Mouse (Mus musculus): Measurements from ENCODE around the gene Slc23a2. TPM values are rescaled to one million over a fixed set of nuclear protein-coding genes. Genes with fewer than 3 reads are reported as not detected.

Gene Slc23a2
- polyA plus RNA-seq, 1 experiment from 2014 or later, result 7.9 TPM

DNA sequence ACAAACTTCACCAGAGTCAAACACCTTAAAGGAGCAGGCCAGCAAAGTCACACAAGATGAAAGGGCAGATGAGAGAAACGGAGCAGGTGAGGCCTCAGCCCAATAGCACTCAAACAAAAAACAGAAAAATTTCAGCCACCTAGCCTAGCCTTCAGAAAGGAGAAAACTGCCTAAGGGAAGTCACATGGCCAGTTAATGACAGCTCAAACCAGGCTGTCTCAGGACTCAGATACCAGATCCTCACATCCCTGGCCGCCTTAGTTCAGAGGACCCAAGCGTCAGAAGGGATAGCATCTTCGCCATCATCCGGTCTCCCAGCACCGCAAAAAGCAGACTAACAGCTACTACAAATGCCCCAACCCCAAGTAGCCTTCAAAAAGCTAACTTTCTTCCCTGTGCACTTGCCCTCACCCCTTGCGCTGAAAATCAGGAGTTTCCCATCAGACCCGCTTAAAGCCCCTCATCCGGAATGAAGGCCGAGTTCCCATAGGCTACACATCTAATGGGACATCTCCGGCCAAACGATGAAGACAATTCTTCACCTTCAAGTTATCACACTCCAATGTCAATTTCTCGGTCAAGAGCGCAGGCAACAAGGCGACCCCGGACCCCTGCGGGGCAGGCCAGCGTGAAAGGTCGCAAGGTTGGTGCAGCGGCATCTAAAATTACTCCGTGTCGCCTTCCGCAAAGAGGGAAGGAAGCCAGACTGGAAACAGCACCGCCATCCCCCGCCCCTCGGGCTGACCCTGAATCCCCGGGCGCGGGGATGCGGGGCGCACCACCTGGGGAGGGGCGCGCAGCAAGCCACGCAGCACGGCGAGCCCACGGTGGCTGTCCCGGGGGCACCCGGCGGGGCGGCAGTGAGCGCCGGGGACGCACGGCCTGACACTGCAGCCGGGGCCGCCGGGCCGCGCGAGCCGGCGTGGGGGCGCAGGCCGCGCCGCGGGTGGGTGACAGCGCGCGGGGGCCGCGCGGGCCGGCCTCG is 673 bp downstream of the Slc23a2 start:
- no peaks in the 10 kb centered on the region for H3K9me3 ChIP-seq (ENCODE audit: control insufficient read depth, low read length)
- DNase-seq (ENCODE audit: low spot score), result peak; percentile 43
- 3% methylated on average over 48 of the region's 66 CpGs for WGBS
- peak overlapping the region; percentile 97 for H3K4me3 ChIP-seq (ENCODE audit: low read depth, low read length)
- H3K27ac ChIP-seq (ENCODE audit: low read depth, low read length), result no peak overlapping the region; the same call in 1 of the 2 replicates
- H3K4me1 ChIP-seq (replicated peaks; ENCODE audit: control insufficient read depth, insufficient read depth, low read length), result peaks cover 12% of the 10 kb centered on the region
- ATAC-seq (replicated peaks; ENCODE audit: low FRiP score), result peak; percentile 11
- H3K27me3 ChIP-seq (replicated peaks; ENCODE audit: control insufficient read depth, insufficient read depth, low read length), result no peaks in the 10 kb centered on the region
- peaks cover 4% of the 10 kb centered on the region for H3K36me3 ChIP-seq (ENCODE audit: control insufficient read depth, insufficient read depth, low read length)
- H3K9ac ChIP-seq (ENCODE audit: low read depth, low read length), result peak overlapping the region; percentile 86
- H3K4me2 ChIP-seq, result peak overlapping the region; percentile 99

DNA sequence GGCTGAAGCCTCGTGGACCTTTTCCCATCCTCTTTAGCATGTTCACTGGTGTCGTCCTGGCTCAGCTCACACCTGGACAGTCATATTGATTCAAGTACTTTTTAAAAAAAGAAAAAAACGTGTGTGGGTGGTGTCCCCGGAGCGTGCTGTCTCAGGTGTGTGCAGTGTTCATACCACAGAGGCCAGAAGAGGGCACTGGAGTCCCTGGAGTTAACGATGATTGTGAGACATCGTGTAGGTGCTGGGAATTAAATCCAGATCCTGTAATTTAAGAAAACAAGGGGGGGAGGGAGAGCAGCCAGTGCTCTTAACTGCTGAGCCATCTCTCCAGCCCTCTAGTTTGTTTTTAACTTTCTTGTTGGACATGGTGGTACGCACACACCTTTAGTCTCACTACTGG is 2.3 kb downstream of the Slc23a2 start:
- Histone ChIP-seq H3K36me3 (ENCODE audit: control insufficient read depth, insufficient read depth, low read length) (peaks cover 4% of the 10 kb centered on the region), H3K4me3 (ENCODE audit: low read depth, low read length) (no peak overlapping the region), H3K9me3 (ENCODE audit: control insufficient read depth, low read length) (no peaks in the 10 kb centered on the region), H3K27me3 (replicated peaks; ENCODE audit: control insufficient read depth, insufficient read depth, low read length) (no peaks in the 10 kb centered on the region), H3K9ac (ENCODE audit: low read depth, low read length) (no peak overlapping the region), H3K4me2 (no peak overlapping the region), H3K4me1 (replicated peaks; ENCODE audit: control insufficient read depth, insufficient read depth, low read length) (peaks cover 12% of the 10 kb centered on the region), H3K27ac (ENCODE audit: low read depth, low read length) (no peak overlapping the region)
- DNase-seq (ENCODE audit: low spot score), result no peak
- WGBS, result 86% methylated on average over 8 of the region's 8 CpGs
- ATAC-seq (replicated peaks; ENCODE audit: low FRiP score), result no peak

GRCm38 (mm10) chr2:132140536-132140935 is 4.4 kb downstream of the Slc23a2 start:
- Histone ChIP-seq H3K4me2 (no peak overlapping the region), H3K4me1 (replicated peaks; ENCODE audit: control insufficient read depth, insufficient read depth, low read length) (peaks cover 3% of the 10 kb centered on the region; the same call in 1 of the 2 replicates), H3K4me3 (ENCODE audit: low read depth, low read length) (no peak overlapping the region), H3K27me3 (replicated peaks; ENCODE audit: control insufficient read depth, insufficient read depth, low read length) (no peaks in the 10 kb centered on the region), H3K9me3 (ENCODE audit: control insufficient read depth, low read length) (no peaks in the 10 kb centered on the region), H3K36me3 (ENCODE audit: control insufficient read depth, insufficient read depth, low read length) (peaks cover 4% of the 10 kb centered on the region), H3K27ac (ENCODE audit: low read depth, low read length) (no peak overlapping the region), H3K9ac (ENCODE audit: low read depth, low read length) (no peak overlapping the region)
- no peak for ATAC-seq (replicated peaks; ENCODE audit: low FRiP score)
- WGBS, result 79% methylated on average over 10 of the region's 10 CpGs
- DNase-seq (ENCODE audit: low spot score), result no peak

DNA sequence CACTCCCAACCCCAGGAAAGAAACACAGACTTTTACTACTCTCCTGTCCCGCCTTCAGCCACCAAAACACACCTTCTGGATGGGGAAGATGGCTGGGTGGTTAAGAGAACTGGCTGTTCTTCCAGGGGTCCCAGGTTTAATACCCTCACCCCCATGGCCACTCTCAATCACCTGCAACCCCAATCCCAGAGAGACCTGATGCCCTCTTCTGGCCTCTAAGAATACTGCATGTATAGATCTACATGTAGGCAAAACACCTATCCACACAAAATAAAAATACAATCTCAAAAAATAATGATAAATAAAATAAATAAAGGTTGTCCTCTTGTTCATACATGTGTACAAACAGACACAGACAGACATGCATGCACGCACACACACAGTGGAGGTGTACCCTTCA is 5.8 kb downstream of the Slc23a2 start:
- Histone ChIP-seq H3K4me1 (replicated peaks; ENCODE audit: control insufficient read depth, insufficient read depth, low read length) (no peaks in the 10 kb centered on the region), H3K9ac (ENCODE audit: low read depth, low read length) (no peak overlapping the region), H3K4me3 (ENCODE audit: low read depth, low read length) (no peak overlapping the region), H3K27ac (ENCODE audit: low read depth, low read length) (no peak overlapping the region), H3K27me3 (replicated peaks; ENCODE audit: control insufficient read depth, insufficient read depth, low read length) (no peaks in the 10 kb centered on the region), H3K9me3 (ENCODE audit: control insufficient read depth, low read length) (no peaks in the 10 kb centered on the region), H3K36me3 (ENCODE audit: control insufficient read depth, insufficient read depth, low read length) (peaks cover 4% of the 10 kb centered on the region), H3K4me2 (no peak overlapping the region)
- WGBS, result 86% methylated on average over 2 of the region's 2 CpGs
- ATAC-seq (replicated peaks; ENCODE audit: low FRiP score) (no peak), DNase-seq (ENCODE audit: low spot score) (no peak)

DNA sequence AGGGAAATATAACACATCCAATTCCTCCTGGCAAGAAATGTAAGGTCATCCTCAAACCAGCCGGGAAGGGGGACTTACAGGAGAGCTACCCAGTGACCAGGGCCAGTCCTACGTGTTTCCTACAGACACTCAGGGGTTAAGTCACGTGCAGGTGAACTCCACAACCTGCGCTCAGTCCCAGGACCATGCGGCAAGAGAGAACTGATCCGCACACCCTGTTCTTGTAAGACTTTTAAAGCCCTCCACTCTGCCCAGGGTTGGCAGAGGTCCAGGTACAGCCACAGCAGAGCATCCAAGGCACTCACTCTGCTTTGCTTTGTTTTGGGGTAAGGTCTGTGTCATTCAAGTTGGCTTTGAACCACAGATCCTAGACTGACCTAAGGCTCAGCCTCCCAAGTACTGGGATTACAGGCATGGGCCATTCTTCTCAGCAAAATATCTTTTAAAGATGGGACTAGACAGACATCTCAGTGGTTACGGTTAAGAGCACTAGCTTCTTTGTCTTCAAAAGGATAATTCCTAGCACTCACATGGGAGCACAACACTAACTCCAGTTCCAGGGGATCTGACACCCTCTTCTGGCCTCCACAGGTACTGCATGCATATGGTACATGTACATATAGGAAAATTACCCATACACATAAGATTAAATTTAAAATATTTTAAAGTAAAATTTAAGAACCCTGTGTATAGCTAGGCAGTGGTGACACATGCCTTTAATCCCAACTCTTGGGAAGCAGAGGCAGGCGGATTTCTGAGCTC is 8.9 kb downstream of the Slc23a2 start:
- no peak for DNase-seq (ENCODE audit: low spot score)
- H3K4me1 ChIP-seq (replicated peaks; ENCODE audit: control insufficient read depth, insufficient read depth, low read length), result peaks cover 11% of the 10 kb centered on the region; the same call in 1 of the 2 replicates
- ATAC-seq (replicated peaks; ENCODE audit: low FRiP score), result no peak
- no peaks in the 10 kb centered on the region for H3K36me3 ChIP-seq (ENCODE audit: control insufficient read depth, insufficient read depth, low read length)
- no peak overlapping the region for H3K9ac ChIP-seq (ENCODE audit: low read depth, low read length)
- H3K4me2 ChIP-seq, result no peak overlapping the region
- WGBS, result 87% methylated on average over 8 of the region's 8 CpGs
- H3K27me3 ChIP-seq (replicated peaks; ENCODE audit: control insufficient read depth, insufficient read depth, low read length), result no peaks in the 10 kb centered on the region
- H3K4me3 ChIP-seq (ENCODE audit: low read depth, low read length), result no peak overlapping the region
- H3K9me3 ChIP-seq (ENCODE audit: control insufficient read depth, low read length), result no peaks in the 10 kb centered on the region
- no peak overlapping the region for H3K27ac ChIP-seq (ENCODE audit: low read depth, low read length)

GRCm38 (mm10) chr2:132134758-132135157 is 10.2 kb downstream of the Slc23a2 start:
- Histone ChIP-seq H3K4me1 (replicated peaks; ENCODE audit: control insufficient read depth, insufficient read depth, low read length) (peaks cover 12% of the 10 kb centered on the region; the same call in 1 of the 2 replicates), H3K4me2 (no peak overlapping the region), H3K9me3 (ENCODE audit: control insufficient read depth, low read length) (no peaks in the 10 kb centered on the region), H3K36me3 (ENCODE audit: control insufficient read depth, insufficient read depth, low read length) (no peaks in the 10 kb centered on the region), H3K27me3 (replicated peaks; ENCODE audit: control insufficient read depth, insufficient read depth, low read length) (no peaks in the 10 kb centered on the region), H3K27ac (ENCODE audit: low read depth, low read length) (no peak overlapping the region), H3K4me3 (ENCODE audit: low read depth, low read length) (no peak overlapping the region), H3K9ac (ENCODE audit: low read depth, low read length) (no peak overlapping the region)
- DNase-seq (ENCODE audit: low spot score) (no peak), ATAC-seq (replicated peaks; ENCODE audit: low FRiP score) (no peak)
- WGBS, result 83% methylated on average over 4 of the region's 4 CpGs

GRCm38 (mm10) chr2:132133436-132133835 is 11.5 kb downstream of the Slc23a2 start:
- H3K9ac ChIP-seq (ENCODE audit: low read depth, low read length), result no peak overlapping the region
- no peak overlapping the region for H3K27ac ChIP-seq (ENCODE audit: low read depth, low read length)
- H3K9me3 ChIP-seq (ENCODE audit: control insufficient read depth, low read length), result no peaks in the 10 kb centered on the region
- peaks cover 12% of the 10 kb centered on the region; the same call in 1 of the 2 replicates for H3K4me1 ChIP-seq (replicated peaks; ENCODE audit: control insufficient read depth, insufficient read depth, low read length)
- H3K36me3 ChIP-seq (ENCODE audit: control insufficient read depth, insufficient read depth, low read length), result no peaks in the 10 kb centered on the region
- H3K27me3 ChIP-seq (replicated peaks; ENCODE audit: control insufficient read depth, insufficient read depth, low read length), result no peaks in the 10 kb centered on the region
- whole genome bisulfite sequencing, result 42% methylated on average over 2 of the region's 2 CpGs
- no peak for ATAC-seq (replicated peaks; ENCODE audit: low FRiP score)
- no peak overlapping the region for H3K4me3 ChIP-seq (ENCODE audit: low read depth, low read length)
- DNase-seq (ENCODE audit: low spot score), result no peak
- no peak overlapping the region for H3K4me2 ChIP-seq

- WGBS, result 2% methylated on average over 9 of the region's 9 CpGs
- ATAC-seq (replicated peaks; ENCODE audit: low FRiP score) (peak; percentile 86), DNase-seq (ENCODE audit: low spot score) (peak; percentile 51)
- Histone ChIP-seq H3K27ac (ENCODE audit: low read depth, low read length) (no peak overlapping the region), H3K9ac (ENCODE audit: low read depth, low read length) (no peak overlapping the region), H3K4me2 (peak overlapping the region; percentile 55), H3K27me3 (replicated peaks; ENCODE audit: control insufficient read depth, insufficient read depth, low read length) (no peaks in the 10 kb centered on the region), H3K4me1 (replicated peaks; ENCODE audit: control insufficient read depth, insufficient read depth, low read length) (peaks cover 12% of the 10 kb centered on the region; the same call in 1 of the 2 replicates), H3K9me3 (ENCODE audit: control insufficient read depth, low read length) (no peaks in the 10 kb centered on the region), H3K36me3 (ENCODE audit: control insufficient read depth, insufficient read depth, low read length) (no peaks in the 10 kb centered on the region), H3K4me3 (ENCODE audit: low read depth, low read length) (0 out of 2 replicates have a peak overlapping the region, but pooled peaks have one; percentile 0)
These were observed 13.6 kb downstream of the Slc23a2 start for GRCm38 (mm10) chr2:132131266-132131665.
